Mouse (Mus musculus) forebrain, embryonic 14.5 days (tissue): ENCODE results near the gene Kyat1. TPM values are rescaled to one million over a fixed set of nuclear protein-coding genes. Genes with fewer than 3 reads are reported as not detected.

Experiments
- ATAC-seq: fragments of 200-750 bp; cut with Nextera tagmentation; 2 replicates; pipeline ENCODE4 v1.8.0; 2017; ENCODE audit warnings: mild to moderate bottlenecking, moderate library complexity
- DNase-seq: peaks from one replicate; pipeline ENCODE4 v3.0.0-alpha.2; 2015; ENCODE audit warnings: low spot score
- H3K27ac ChIP-seq: fragments of 300-500 bp; sonication (generic); 2 replicates; pipeline ENCODE4 v1.5.1; 2014; ENCODE audit warnings: low read depth, mild to moderate bottlenecking, control low read depth, low read length, moderate library complexity
- H3K27me3 ChIP-seq: fragments of 300-500 bp; sonication (generic); replicated peaks from 2 replicates; pipeline ENCODE4 v1.6.1; 2014; ENCODE audit warnings: low read length, control low read depth, mixed read lengths; ENCODE audit not compliant: control insufficient read depth, insufficient read depth
- H3K36me3 ChIP-seq: fragments of 300-500 bp; sonication (generic); 2 replicates; pipeline ENCODE4 v1.6.1; 2014; ENCODE audit warnings: low read length, control low read depth; ENCODE audit not compliant: control insufficient read depth, insufficient read depth
- H3K4me1 ChIP-seq: fragments of 300-500 bp; sonication (generic); 2 replicates; pipeline ENCODE4 v1.6.1; 2014; ENCODE audit warnings: antibody characterized with exemption, low read length, control low read depth; ENCODE audit not compliant: control insufficient read depth, insufficient read depth
- H3K4me2 ChIP-seq: fragments of 300-500 bp; sonication (generic); 2 replicates; pipeline ENCODE4 v1.6.1; 2014; ENCODE audit warnings: mild to moderate bottlenecking, control low read depth, low read length
- H3K4me3 ChIP-seq: fragments of 300-500 bp; sonication (generic); 2 replicates; pipeline ENCODE4 v1.5.1; 2014; ENCODE audit warnings: low read depth, low read length, control low read depth
- H3K9ac ChIP-seq: fragments of 300-500 bp; sonication (generic); 2 replicates; pipeline ENCODE4 v1.6.1; 2014; ENCODE audit warnings: mild to moderate bottlenecking, low read length, control low read depth, moderate library complexity
- H3K9me3 ChIP-seq: fragments of 300-500 bp; sonication (generic); replicated peaks from 2 replicates; pipeline ENCODE4 v1.6.1; 2016; ENCODE audit warnings: low read length, control low read depth, mixed read lengths; ENCODE audit not compliant: control insufficient read depth
- WGBS: fragments of 180-500 bp; shearing (Covaris S2); extraction: QIAGEN DNeasy Blood & Tissue Kit; methylation state at CpG from one replicate; pipeline ENCODE4 v1.1.7; 2014; 5-methylcytosine and 5-hydroxymethylcytosine counted together
- polyA plus RNA-seq: library from polyadenylated mRNA; unstranded; fragments of >200 nt; fragmentation: Nextera tagmentation; extraction: Ambion mirVana; gene quantifications from 2 replicates; pipeline ENCODE4 v1.2.1, GENCODE M21; 2014

The Kyat1 gene
- polyA plus RNA-seq, 1 experiment from 2014 or later: 17.7 TPM

GRCm38 (mm10) chr2:30244595-30245178, 39.0 kb upstream of the Kyat1 start:
- no peak overlapping the region for H3K27ac ChIP-seq
- no peak for DNase-seq
- no peak overlapping the region for H3K9ac ChIP-seq
- H3K27me3 ChIP-seq: no peaks in the 10 kb centered on the region
- WGBS: 77% methylated on average over 7 of the region's 7 CpGs
- H3K4me3 ChIP-seq: no peak overlapping the region
- no peak for ATAC-seq
- H3K9me3 ChIP-seq: no peaks in the 10 kb centered on the region
- H3K4me2 ChIP-seq: no peak overlapping the region
- peaks cover 76% of the 10 kb centered on the region for H3K36me3 ChIP-seq
- 0 out of 2 replicates have a peak, but pooled peaks cover under 1% of the 10 kb centered on the region for H3K4me1 ChIP-seq

GRCm38 (mm10) chr2:30243391-30243790, 37.7 kb upstream of the Kyat1 start:
- H3K4me1 ChIP-seq: peaks cover 12% of the 10 kb centered on the region
- H3K4me2 ChIP-seq: no peak overlapping the region
- H3K9me3 ChIP-seq: no peaks in the 10 kb centered on the region
- no peak for ATAC-seq
- peaks cover 63% of the 10 kb centered on the region for H3K36me3 ChIP-seq
- 98% methylated on average over 4 of the region's 4 CpGs for WGBS
- H3K27me3 ChIP-seq: no peaks in the 10 kb centered on the region
- no peak overlapping the region for H3K9ac ChIP-seq
- no peak for DNase-seq
- no peak overlapping the region for H3K4me3 ChIP-seq
- H3K27ac ChIP-seq: no peak overlapping the region

GRCm38 (mm10) chr2:30242509-30242908, 36.9 kb upstream of the Kyat1 start:
- WGBS: 64% methylated on average over 4 of the region's 4 CpGs
- peaks cover 12% of the 10 kb centered on the region for H3K4me1 ChIP-seq
- no peaks in the 10 kb centered on the region for H3K9me3 ChIP-seq
- H3K36me3 ChIP-seq: peaks cover 56% of the 10 kb centered on the region
- H3K9ac ChIP-seq: no peak overlapping the region
- H3K27me3 ChIP-seq: no peaks in the 10 kb centered on the region
- H3K27ac ChIP-seq: no peak overlapping the region
- ATAC-seq (no peak), DNase-seq (peak; percentile 20)
- H3K4me2 ChIP-seq: no peak overlapping the region
- no peak overlapping the region for H3K4me3 ChIP-seq

GRCm38 (mm10) chr2:30240267-30240666, 34.6 kb upstream of the Kyat1 start, which contains the start of gene Gm28035:
Gene Gm28035, plus strand, starts transcription at chr2:30240567.
- H3K27me3 ChIP-seq: no peaks in the 10 kb centered on the region
- H3K9ac ChIP-seq: no peak within 1 kb of the TSS; the same call in 1 of the 2 replicates
- 89% methylated on average over 2 of the region's 2 CpGs for WGBS
- H3K9me3 ChIP-seq: no peaks in the 10 kb centered on the region
- DNase-seq (no peak), ATAC-seq (no peak)
- peaks cover 49% of the 10 kb centered on the region for H3K36me3 ChIP-seq
- H3K4me2 ChIP-seq: no peak within 1 kb of the TSS
- H3K4me3 ChIP-seq: no peak within 1 kb of the TSS
- no peak within 1 kb of the TSS for H3K27ac ChIP-seq
- peaks cover 17% of the 10 kb centered on the region for H3K4me1 ChIP-seq

GRCm38 (mm10) chr2:30239777-30240176, 34.1 kb upstream of the Kyat1 start:
- H3K4me1 ChIP-seq: peaks cover 17% of the 10 kb centered on the region
- no peaks in the 10 kb centered on the region for H3K27me3 ChIP-seq
- no peak overlapping the region; the same call in 1 of the 2 replicates for H3K9ac ChIP-seq
- H3K36me3 ChIP-seq: peaks cover 46% of the 10 kb centered on the region
- 84% methylated on average over 4 of the region's 4 CpGs for WGBS
- no peak overlapping the region for H3K4me2 ChIP-seq
- H3K4me3 ChIP-seq: no peak overlapping the region
- no peaks in the 10 kb centered on the region for H3K9me3 ChIP-seq
- H3K27ac ChIP-seq: no peak overlapping the region
- no peak for ATAC-seq
- DNase-seq: no peak

GRCm38 (mm10) chr2:30238906-30239465, 33.3 kb upstream of the Kyat1 start:
- WGBS: 85% methylated on average over 3 of the region's 3 CpGs
- no peaks in the 10 kb centered on the region for H3K27me3 ChIP-seq
- peaks cover 17% of the 10 kb centered on the region for H3K4me1 ChIP-seq
- H3K27ac ChIP-seq: no peak overlapping the region
- H3K9ac ChIP-seq: peak overlapping the region; percentile 90
- DNase-seq: no peak
- peaks cover 38% of the 10 kb centered on the region for H3K36me3 ChIP-seq
- H3K4me2 ChIP-seq: peak overlapping the region; percentile 76
- ATAC-seq: no peak
- no peaks in the 10 kb centered on the region for H3K9me3 ChIP-seq
- H3K4me3 ChIP-seq: peak overlapping the region; percentile 89

- peak; percentile 67 for DNase-seq
These were observed 32.2 kb upstream of the Kyat1 start for GRCm38 (mm10) chr2:30237881-30238280.

GRCm38 (mm10) chr2:30237199-30237880, 31.7 kb upstream of the Kyat1 start, which contains the start of gene Lrrc8a:
Gene Lrrc8a, plus strand, starts transcription at chr2:30237715.
- Histone ChIP-seq H3K27ac (peak within 1 kb of the TSS; percentile 90), H3K4me3 (peak within 1 kb of the TSS; percentile 89), H3K4me1 (peaks cover 17% of the 10 kb centered on the region), H3K27me3 (no peaks in the 10 kb centered on the region), H3K36me3 (peaks cover 23% of the 10 kb centered on the region), H3K4me2 (peak within 1 kb of the TSS; percentile 81), H3K9me3 (no peaks in the 10 kb centered on the region), H3K9ac (peak within 1 kb of the TSS; percentile 90)
- under 1% methylated on average over 56 of the region's 67 CpGs for WGBS
- ATAC-seq (peak; percentile 98), DNase-seq (peak; percentile 99)

More at GRCm38 (mm10) chr2:30237881-30238280, 32.2 kb upstream of the Kyat1 start:
- peak overlapping the region; percentile 90 for H3K27ac ChIP-seq
- H3K4me2 ChIP-seq: peak overlapping the region; percentile 76
- peaks cover 17% of the 10 kb centered on the region for H3K4me1 ChIP-seq
- no peaks in the 10 kb centered on the region for H3K27me3 ChIP-seq
- H3K9ac ChIP-seq: peak overlapping the region; percentile 90
- H3K9me3 ChIP-seq: no peaks in the 10 kb centered on the region
- under 1% methylated on average over 35 of the region's 42 CpGs for WGBS
- ATAC-seq: peak; percentile 91
- H3K4me3 ChIP-seq: peak overlapping the region; percentile 89
- H3K36me3 ChIP-seq: peaks cover 27% of the 10 kb centered on the region
